Mouse (Mus musculus) erythroblast, embryonic 14.5 days (primary cell): Measurements from ENCODE around the gene Hivep2.

Source experiments
- GATA1 ChIP-seq: IDR thresholded peaks from 2 replicates; pipeline ENCODE4 v1.6.1; 2012; ENCODE audit warnings: low read length, inconsistent platforms, mixed read lengths
- TAL1 ChIP-seq: IDR thresholded peaks from 3 replicates; pipeline ENCODE4 v1.6.1; 2012; ENCODE audit warnings: low read length, inconsistent platforms, mixed read lengths

DNA sequence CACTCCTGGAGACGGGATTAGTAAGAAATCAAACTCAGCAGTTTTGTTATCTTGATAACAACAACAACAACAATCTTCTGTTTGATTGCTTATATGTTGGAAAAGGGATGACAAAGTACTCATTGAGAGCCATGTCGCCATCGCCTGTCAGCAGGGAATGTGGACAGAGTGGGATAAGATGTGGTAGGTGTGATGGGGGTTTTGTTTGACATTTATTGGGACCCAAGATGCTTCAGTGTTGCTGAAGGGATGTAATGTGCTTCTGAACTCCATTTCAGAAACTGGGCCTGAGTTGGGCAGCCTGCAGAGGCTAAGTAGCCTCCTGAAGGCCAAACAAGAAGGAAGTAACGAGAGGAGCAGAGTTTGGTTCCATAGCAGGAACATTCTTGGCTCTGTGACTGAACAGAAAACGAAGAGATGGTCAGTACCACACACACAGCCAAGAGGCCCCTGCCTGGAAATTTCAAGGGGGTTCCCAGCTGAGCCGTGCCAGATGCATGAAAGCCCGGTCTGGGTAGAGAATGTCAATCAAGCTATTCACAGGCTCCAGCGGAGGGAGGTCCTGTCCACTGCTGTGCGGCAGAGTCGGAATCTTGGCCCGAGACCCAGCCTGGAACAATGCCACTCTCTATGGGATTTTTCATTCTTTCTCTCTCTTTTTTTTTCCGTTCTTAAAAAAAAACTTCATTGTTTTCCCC lies 49.1 kb upstream of the Hivep2 start:
- TF ChIP-seq GATA1 (no peak), TAL1 (no peak)
